14 mouse cellular contexts compared by ENCODE assay signal in the genomic region with DNA sequence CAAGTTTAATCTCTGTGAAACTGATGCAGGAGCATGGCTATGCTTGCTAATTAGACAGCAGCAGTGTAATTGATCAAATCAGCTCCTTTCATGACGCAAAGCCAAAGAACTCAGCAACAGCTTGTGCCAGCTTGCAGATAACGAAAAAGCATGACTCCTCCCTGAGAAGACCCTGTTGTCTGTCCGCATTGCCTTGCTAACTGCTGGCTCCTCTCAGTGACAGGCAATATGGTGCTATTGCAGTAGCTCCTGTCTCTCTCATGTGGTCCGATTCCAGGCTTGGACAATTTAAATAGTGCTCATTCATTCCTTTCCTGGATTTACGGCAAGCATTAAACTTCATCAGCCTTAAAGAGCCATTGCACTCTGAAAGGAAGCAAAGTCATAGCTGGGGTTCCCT.
"Had no signal": no experiment of that assay in that cellular context is flagged by ENCODE, and none has a peak within 500 bp of the region (broad histone marks: within the 10 kb centered on the region; RNA-seq: fewer than 3 reads in every experiment).

No protein-coding gene starts in this region.

- H3K9me3 ChIP-seq: limb, embryonic 15.5 days; liver, embryonic 12.5 days; midbrain, embryonic 12.5 days; neural tube, embryonic 15.5 days had no signal

- H3K4me3 ChIP-seq: layer of hippocampus, adult 2 months; limb, embryonic 15.5 days; liver, embryonic 12.5 days; midbrain, embryonic 12.5 days; myocyte; neural tube, embryonic 15.5 days had no signal

- H3K4me2 ChIP-seq: limb, embryonic 15.5 days; liver, embryonic 12.5 days; midbrain, embryonic 12.5 days; neural tube, embryonic 15.5 days had no signal

- H3K36me3 ChIP-seq: limb, embryonic 15.5 days; liver, embryonic 12.5 days; midbrain, embryonic 12.5 days; neural tube, embryonic 15.5 days had no signal

- H3K9ac ChIP-seq: limb, embryonic 15.5 days; liver, embryonic 12.5 days; midbrain, embryonic 12.5 days; neural tube, embryonic 15.5 days had no signal

- H3K4me1 ChIP-seq: limb, embryonic 15.5 days; liver, embryonic 12.5 days had no signal

- H3K27ac ChIP-seq: kidney, postnatal 0 days; layer of hippocampus, adult 2 months; limb, embryonic 15.5 days; liver, embryonic 12.5 days; midbrain, embryonic 12.5 days; neural tube, embryonic 15.5 days had no signal

- H3K27me3 ChIP-seq: limb, embryonic 15.5 days; liver, embryonic 12.5 days; midbrain, embryonic 12.5 days; neural tube, embryonic 15.5 days had no signal

- DNase-seq: kidney, adult 11 months; kidney, adult 9 months; kidney, postnatal 36 days; layer of hippocampus, postnatal 36 days; right cerebral cortex, adult 18-20 months; right cerebral cortex, postnatal 25 days; thymus, postnatal 36 days had no signal

- ATAC-seq: liver, embryonic 12.5 days had no signal
